Comparison of ENCODE assay signal across 7 mouse cellular contexts in genomic region chr9:57522861-57523246, GRCm38 (mm10). TPM values are rescaled to one million over a fixed set of nuclear protein-coding genes. Genes with fewer than 3 reads are reported as not detected.
A peak's percentile ranks its signal among the peaks of the same experiment; 100 is the strongest.
DNase-seq lines count a peak whose midpoint lies in the region; ATAC-seq and TF ChIP-seq lines count a peak whose summit lies in the region.

No protein-coding gene starts in this region.

- no peak for DNase-seq in lung, embryonic 14.5 days
- DNase-seq in lung, postnatal 14 days: no peak
- no peak for DNase-seq in embryonic facial prominence, embryonic 14.5 days (ENCODE audit: low spot score)
- no peak for DNase-seq in layer of hippocampus, adult 11-12 months (ENCODE audit: low spot score)
- no peak for DNase-seq in right cerebral cortex, adult 18-20 months

- H3K9me3 ChIP-seq in lung, embryonic 14.5 days (ENCODE audit: low read depth, low read length): no peaks in the 10 kb centered on the region
- no peaks in the 10 kb centered on the region for H3K9me3 ChIP-seq in embryonic facial prominence, embryonic 14.5 days (ENCODE audit: control insufficient read depth, low read length)
- no peaks in the 10 kb centered on the region for H3K9me3 ChIP-seq in limb, embryonic 12.5 days

- no peaks in the 10 kb centered on the region; the same call in 1 of the 2 replicates for H3K4me1 ChIP-seq in lung, embryonic 14.5 days (ENCODE audit: insufficient read depth)
- H3K4me1 ChIP-seq in embryonic facial prominence, embryonic 14.5 days (ENCODE audit: control insufficient read depth, insufficient read depth, low read length): peaks cover 8% of the 10 kb centered on the region
- peaks cover 19% of the 10 kb centered on the region for H3K4me1 ChIP-seq in limb, embryonic 12.5 days (replicated peaks)
- H3K4me1 ChIP-seq in small intestine, adult 2 months (ENCODE audit: control insufficient read depth, insufficient read depth, insufficient read length, low read length): peaks cover 3% of the 10 kb centered on the region; the same call in 1 of the 2 replicates

- H3K36me3 ChIP-seq in lung, embryonic 14.5 days (ENCODE audit: insufficient read depth): no peaks in the 10 kb centered on the region
- no peaks in the 10 kb centered on the region for H3K36me3 ChIP-seq in embryonic facial prominence, embryonic 14.5 days (ENCODE audit: control insufficient read depth, insufficient read depth, low read length)
- H3K36me3 ChIP-seq in limb, embryonic 12.5 days: no peaks in the 10 kb centered on the region
- 0 out of 2 replicates have a peak, but pooled peaks cover 2% of the 10 kb centered on the region for H3K36me3 ChIP-seq in small intestine, adult 2 months (ENCODE audit: control insufficient read depth, insufficient read depth, low read length)

- WGBS in lung, embryonic 14.5 days: 62% methylated on average over 4 of the region's 4 CpGs
- WGBS in embryonic facial prominence, embryonic 14.5 days: 81% methylated on average over 4 of the region's 4 CpGs
- WGBS in limb, embryonic 12.5 days: 78% methylated on average over 4 of the region's 4 CpGs
- WGBS in small intestine, adult 2 months: 38% methylated on average over 4 of the region's 4 CpGs

- no peak for TF ChIP-seq POLR2A in small intestine, adult 2 months (IDR thresholded peaks at IDR 0.05; ENCODE audit: low read depth, low read length)

- H3K4me2 ChIP-seq in lung, embryonic 14.5 days: peak overlapping the region; percentile 86
- peak overlapping the region; percentile 76 for H3K4me2 ChIP-seq in embryonic facial prominence, embryonic 14.5 days (ENCODE audit: low read depth, low read length)
- H3K4me2 ChIP-seq in limb, embryonic 12.5 days: peak overlapping the region; percentile 81

- H3K9ac ChIP-seq in lung, embryonic 14.5 days: peak overlapping the region; percentile 93; the same call in 1 of the 2 replicates
- no peak overlapping the region for H3K9ac ChIP-seq in embryonic facial prominence, embryonic 14.5 days (ENCODE audit: low read depth, low read length)
- no peak overlapping the region for H3K9ac ChIP-seq in limb, embryonic 12.5 days (replicated peaks)

- ATAC-seq in lung, embryonic 14.5 days (ENCODE audit: insufficient read depth): no peak
- ATAC-seq in embryonic facial prominence, embryonic 14.5 days (ENCODE audit: low read depth): no peak
- ATAC-seq in limb, embryonic 12.5 days (ENCODE audit: insufficient number of reproducible peaks, insufficient read depth, low FRiP score, low TSS enrichment, low read depth): no peak

- H3K27me3 ChIP-seq in lung, embryonic 14.5 days (ENCODE audit: insufficient read depth, low read length): no peaks in the 10 kb centered on the region
- H3K27me3 ChIP-seq in embryonic facial prominence, embryonic 14.5 days (replicated peaks; ENCODE audit: control insufficient read depth, insufficient read depth, low read length): no peaks in the 10 kb centered on the region
- no peaks in the 10 kb centered on the region for H3K27me3 ChIP-seq in limb, embryonic 12.5 days
- no peaks in the 10 kb centered on the region for H3K27me3 ChIP-seq in small intestine, adult 2 months (ENCODE audit: control insufficient read depth, insufficient read depth, low read length)

- no peak overlapping the region for H3K27ac ChIP-seq in lung, embryonic 14.5 days (ENCODE audit: low read depth)
- no peak overlapping the region for H3K27ac ChIP-seq in embryonic facial prominence, embryonic 14.5 days (replicated peaks; ENCODE audit: low read depth, low read length)
- no peak overlapping the region for H3K27ac ChIP-seq in limb, embryonic 12.5 days
- no peak overlapping the region for H3K27ac ChIP-seq in small intestine, adult 2 months (ENCODE audit: insufficient read depth, low read depth, low read length)

- no peak for TF ChIP-seq CTCF in lung, embryonic 14.5 days (IDR thresholded peaks at IDR 0.05; ENCODE audit: low read depth)
- TF ChIP-seq CTCF in small intestine, adult 2 months (IDR thresholded peaks at IDR 0.05; ENCODE audit: extremely low read depth, insufficient read length, insufficient replicate concordance, low read depth, low read length): no peak

- peak overlapping the region; percentile 95 for H3K4me3 ChIP-seq in lung, embryonic 14.5 days (ENCODE audit: low read depth, low read length)
- no peak overlapping the region for H3K4me3 ChIP-seq in embryonic facial prominence, embryonic 14.5 days (ENCODE audit: low read depth, low read length)
- 0 out of 2 replicates have a peak overlapping the region, but pooled peaks have one; percentile 98 for H3K4me3 ChIP-seq in limb, embryonic 12.5 days (replicated peaks)
- H3K4me3 ChIP-seq in small intestine, adult 2 months (ENCODE audit: low read depth, low read length): peak overlapping the region; percentile 24; the same call in 1 of the 2 replicates

RNA-seq across cellular contexts. Expression of gene Cox5a, which starts 1.8 kb away (rescaled TPM):
- polyA plus RNA-seq in lung, embryonic 14.5 days (2014; fragmentation: Nextera tagmentation; extraction: Ambion mirVana): 527 and 554 TPM in 2 replicates
- 479 and 555 TPM in 2 replicates for polyA plus RNA-seq in embryonic facial prominence, embryonic 14.5 days (2014; fragmentation: Nextera tagmentation; extraction: Ambion mirVana)
- 564 and 604 TPM in 2 replicates for polyA plus RNA-seq in limb, embryonic 12.5 days (2016; fragmentation: Nextera tagmentation; extraction: Ambion mirVana)
- polyA plus RNA-seq in small intestine, adult 2 months (2012; rRNA removed): 952 and 1,569 TPM in 2 replicates

RNA-seq across cellular contexts. Expression of gene Fam219b, which starts 14.5 kb away (rescaled TPM):
- 20.2 and 22.4 TPM in 2 replicates for polyA plus RNA-seq in lung, embryonic 14.5 days (2014; fragmentation: Nextera tagmentation; extraction: Ambion mirVana)
- polyA plus RNA-seq in embryonic facial prominence, embryonic 14.5 days (2014; fragmentation: Nextera tagmentation; extraction: Ambion mirVana): 21.1 and 24.2 TPM in 2 replicates
- 20.6 and 20.8 TPM in 2 replicates for polyA plus RNA-seq in limb, embryonic 12.5 days (2016; fragmentation: Nextera tagmentation; extraction: Ambion mirVana)
- 6.0 and 8.2 TPM in 2 replicates for polyA plus RNA-seq in small intestine, adult 2 months (2012; rRNA removed)

RNA-seq across cellular contexts. Expression of gene Rpp25, which starts 19.0 kb away (rescaled TPM):
- 2.3 and 2.4 TPM in 2 replicates for polyA plus RNA-seq in lung, embryonic 14.5 days (2014; fragmentation: Nextera tagmentation; extraction: Ambion mirVana)
- polyA plus RNA-seq in embryonic facial prominence, embryonic 14.5 days (2014; fragmentation: Nextera tagmentation; extraction: Ambion mirVana): 0.86 and 1.4 TPM in 2 replicates
- polyA plus RNA-seq in limb, embryonic 12.5 days (2016; fragmentation: Nextera tagmentation; extraction: Ambion mirVana): 0.76 and 1.3 TPM in 2 replicates
- 1.2 and 10.5 TPM in 2 replicates for polyA plus RNA-seq in small intestine, adult 2 months (2012; rRNA removed)

RNA-seq across cellular contexts. Expression of gene Mpi, which starts 29.7 kb away (rescaled TPM):
- polyA plus RNA-seq in lung, embryonic 14.5 days (2014; fragmentation: Nextera tagmentation; extraction: Ambion mirVana): 35.1 and 38.1 TPM in 2 replicates
- polyA plus RNA-seq in embryonic facial prominence, embryonic 14.5 days (2014; fragmentation: Nextera tagmentation; extraction: Ambion mirVana): 40.4 and 44.5 TPM in 2 replicates
- 56.8 and 58.0 TPM in 2 replicates for polyA plus RNA-seq in limb, embryonic 12.5 days (2016; fragmentation: Nextera tagmentation; extraction: Ambion mirVana)
- polyA plus RNA-seq in small intestine, adult 2 months (2012; rRNA removed): 51.8 and 117 TPM in 2 replicates

RNA-seq across cellular contexts. Expression of gene Scamp2, which starts 37.9 kb away (rescaled TPM):
- 54.2 and 55.6 TPM in 2 replicates for polyA plus RNA-seq in lung, embryonic 14.5 days (2014; fragmentation: Nextera tagmentation; extraction: Ambion mirVana)
- polyA plus RNA-seq in embryonic facial prominence, embryonic 14.5 days (2014; fragmentation: Nextera tagmentation; extraction: Ambion mirVana): 79.4 and 81.4 TPM in 2 replicates
- polyA plus RNA-seq in limb, embryonic 12.5 days (2016; fragmentation: Nextera tagmentation; extraction: Ambion mirVana): 49.5 and 51.9 TPM in 2 replicates
- polyA plus RNA-seq in small intestine, adult 2 months (2012; rRNA removed): 89.7 and 207 TPM in 2 replicates
